ENCODE assay signal across 10 mouse cellular contexts in the genomic region with DNA sequence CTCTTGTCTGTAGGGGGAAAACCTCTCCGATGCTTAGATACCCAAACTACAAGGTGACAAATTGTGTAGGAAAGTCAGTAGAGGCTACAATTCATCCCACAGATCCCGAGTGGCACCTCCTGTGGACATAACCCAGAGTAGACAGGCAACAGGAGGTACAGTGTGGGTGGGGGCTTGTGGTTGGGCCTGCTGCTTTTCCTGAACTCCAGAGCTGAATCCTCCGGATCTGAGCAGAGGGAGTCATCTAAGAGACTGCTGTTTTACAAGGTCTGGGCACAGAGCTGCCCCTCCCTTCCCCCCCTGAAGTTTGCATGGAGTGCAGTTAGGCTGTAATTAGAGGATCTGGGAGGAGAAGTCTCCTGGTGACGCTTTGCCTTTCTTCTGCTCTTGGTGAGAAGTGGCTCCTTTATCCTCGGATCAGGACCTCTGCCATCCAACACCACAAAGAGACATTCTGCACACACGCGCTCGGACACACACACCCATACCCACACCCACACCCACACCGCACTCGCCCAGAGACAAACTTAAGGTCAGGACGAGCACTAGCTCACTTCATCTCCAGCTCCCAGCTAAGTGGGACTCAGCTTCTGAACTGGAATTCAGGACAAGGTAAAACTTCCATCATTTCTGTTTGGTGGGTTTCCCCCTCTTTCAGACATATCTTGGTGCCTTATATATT. TPM values are rescaled to one million over a fixed set of nuclear protein-coding genes. Genes with fewer than 3 reads are reported as not detected.
DNase-seq lines count a peak whose midpoint lies in the region; ATAC-seq and TF ChIP-seq lines count a peak whose summit lies in the region.
"Had no signal": no experiment of that assay in that cellular context is flagged by ENCODE, and none has a peak within 500 bp of the region (broad histone marks: within the 10 kb centered on the region; RNA-seq: fewer than 3 reads in every experiment).

No protein-coding gene starts in this region.

- peak overlapping the region; percentile 34 for H3K4me3 ChIP-seq in hindbrain, embryonic 10.5 days
- no peak overlapping the region for H3K4me3 ChIP-seq in hindbrain, embryonic 16.5 days (ENCODE audit: low read length)
- no peak overlapping the region for H3K4me3 ChIP-seq in midbrain, postnatal 0 days (ENCODE audit: low read depth, low read length)
- no peak overlapping the region for H3K4me3 ChIP-seq in midbrain, embryonic 14.5 days (replicated peaks; ENCODE audit: low read depth, low read length)
- no peak overlapping the region for H3K4me3 ChIP-seq in intestine, embryonic 15.5 days (replicated peaks)

- no peaks in the 10 kb centered on the region for H3K36me3 ChIP-seq in hindbrain, embryonic 10.5 days
- H3K36me3 ChIP-seq in hindbrain, embryonic 16.5 days (ENCODE audit: control insufficient read depth, insufficient read depth, low read length): no peaks in the 10 kb centered on the region
- no peaks in the 10 kb centered on the region for H3K36me3 ChIP-seq in midbrain, postnatal 0 days (ENCODE audit: insufficient read depth, low read length)
- no peaks in the 10 kb centered on the region for H3K36me3 ChIP-seq in midbrain, embryonic 14.5 days (ENCODE audit: control insufficient read depth, insufficient read depth, low read length)
- H3K36me3 ChIP-seq in intestine, embryonic 15.5 days: no peaks in the 10 kb centered on the region

- peak; percentile 49 for DNase-seq in hindbrain, embryonic 10.5 days (ENCODE audit: low spot score)
- no peak for DNase-seq in midbrain, postnatal 0 days (ENCODE audit: low spot score)
- no peak for DNase-seq in midbrain, embryonic 14.5 days
- DNase-seq in yolk sac, embryonic 10.5 days (ENCODE audit: low spot score): peak; percentile 54
- no peak for DNase-seq in testis, postnatal 14 days (ENCODE audit: low spot score)
- DNase-seq in gastrocnemius, adult 18-20 months (ENCODE audit: low spot score): no peak
- DNase-seq: cerebellum, postnatal 14 days; right cerebral cortex, postnatal 14 days had no signal

- no peak for ATAC-seq in hindbrain, embryonic 16.5 days
- ATAC-seq in midbrain, postnatal 0 days (ENCODE audit: low FRiP score): no peak
- no peak for ATAC-seq in midbrain, embryonic 14.5 days (ENCODE audit: low FRiP score, low TSS enrichment)
- ATAC-seq in intestine, embryonic 15.5 days: no peak

- H3K27me3 ChIP-seq in hindbrain, embryonic 10.5 days (ENCODE audit: insufficient read depth, poor library complexity, severe bottlenecking): no peaks in the 10 kb centered on the region; the same call in 1 of the 2 replicates
- no peaks in the 10 kb centered on the region for H3K27me3 ChIP-seq in hindbrain, embryonic 16.5 days (replicated peaks; ENCODE audit: control insufficient read depth, insufficient read depth, low read length)
- H3K27me3 ChIP-seq in midbrain, postnatal 0 days (ENCODE audit: insufficient read depth, low read length): no peaks in the 10 kb centered on the region
- H3K27me3 ChIP-seq in midbrain, embryonic 14.5 days (ENCODE audit: control insufficient read depth, insufficient read depth, low read length): no peaks in the 10 kb centered on the region
- H3K27me3 ChIP-seq in intestine, embryonic 15.5 days (replicated peaks): no peaks in the 10 kb centered on the region

- H3K9ac ChIP-seq in hindbrain, embryonic 16.5 days (ENCODE audit: low read depth, low read length): no peak overlapping the region
- no peak overlapping the region for H3K9ac ChIP-seq in midbrain, postnatal 0 days (replicated peaks; ENCODE audit: low read length, poor library complexity, severe bottlenecking)
- H3K9ac ChIP-seq in midbrain, embryonic 14.5 days (replicated peaks; ENCODE audit: low read length): no peak overlapping the region
- H3K9ac ChIP-seq in intestine, embryonic 15.5 days: no peak overlapping the region

- peak overlapping the region; percentile 46 for H3K27ac ChIP-seq in hindbrain, embryonic 10.5 days
- no peak overlapping the region for H3K27ac ChIP-seq in hindbrain, embryonic 16.5 days (ENCODE audit: low read depth, low read length)
- H3K27ac ChIP-seq in midbrain, postnatal 0 days (ENCODE audit: low read depth, low read length): no peak overlapping the region
- H3K27ac ChIP-seq in midbrain, embryonic 14.5 days (replicated peaks; ENCODE audit: low read depth, low read length): no peak overlapping the region
- H3K27ac ChIP-seq in intestine, embryonic 15.5 days: no peak overlapping the region

- H3K4me1 ChIP-seq in hindbrain, embryonic 10.5 days (replicated peaks): peaks cover 21% of the 10 kb centered on the region
- no peaks in the 10 kb centered on the region; the same call in 1 of the 2 replicates for H3K4me1 ChIP-seq in hindbrain, embryonic 16.5 days (ENCODE audit: control insufficient read depth, insufficient read depth, low read depth, low read length)
- no peaks in the 10 kb centered on the region for H3K4me1 ChIP-seq in midbrain, postnatal 0 days (ENCODE audit: insufficient read depth, low read length)
- no peaks in the 10 kb centered on the region for H3K4me1 ChIP-seq in midbrain, embryonic 14.5 days (ENCODE audit: control insufficient read depth, insufficient read depth, low read length)
- H3K4me1 ChIP-seq in intestine, embryonic 15.5 days (replicated peaks): 0 out of 2 replicates have a peak, but pooled peaks cover 2% of the 10 kb centered on the region

- TF ChIP-seq CTCF in midbrain, postnatal 0 days (IDR thresholded peaks at IDR 0.05): no peak

- no peaks in the 10 kb centered on the region for H3K9me3 ChIP-seq in hindbrain, embryonic 10.5 days
- no peaks in the 10 kb centered on the region for H3K9me3 ChIP-seq in hindbrain, embryonic 16.5 days (ENCODE audit: control insufficient read depth, low read length)
- no peaks in the 10 kb centered on the region for H3K9me3 ChIP-seq in midbrain, postnatal 0 days (ENCODE audit: low read length)
- no peaks in the 10 kb centered on the region for H3K9me3 ChIP-seq in midbrain, embryonic 14.5 days (ENCODE audit: control insufficient read depth, low read length)
- H3K9me3 ChIP-seq in intestine, embryonic 15.5 days: no peaks in the 10 kb centered on the region

- WGBS in hindbrain, embryonic 10.5 days: 26% methylated on average over 11 of the region's 11 CpGs
- 45% methylated on average over 11 of the region's 11 CpGs for WGBS in hindbrain, embryonic 16.5 days
- WGBS in midbrain, postnatal 0 days: 47% methylated on average over 11 of the region's 11 CpGs
- WGBS in midbrain, embryonic 14.5 days: 48% methylated on average over 11 of the region's 11 CpGs
- 48% methylated on average over 11 of the region's 11 CpGs for WGBS in intestine, embryonic 15.5 days

- H3K4me2 ChIP-seq in hindbrain, embryonic 16.5 days (ENCODE audit: low read length): no peak overlapping the region
- 0 out of 2 replicates have a peak overlapping the region, but pooled peaks have one; percentile 9 for H3K4me2 ChIP-seq in midbrain, postnatal 0 days (ENCODE audit: low read depth, low read length, poor library complexity, severe bottlenecking)
- no peak overlapping the region for H3K4me2 ChIP-seq in midbrain, embryonic 14.5 days (ENCODE audit: low read length)
- 0 out of 2 replicates have a peak overlapping the region, but pooled peaks have one; percentile 96 for H3K4me2 ChIP-seq in intestine, embryonic 15.5 days (replicated peaks)

RNA-seq across cellular contexts. Expression of a gene that starts 0.8 kb away (rescaled TPM):
- 16.9 and 22.7 TPM in 2 replicates for polyA plus RNA-seq in hindbrain, embryonic 10.5 days (2016; fragmentation: Nextera tagmentation; extraction: Ambion mirVana)
- 1.3 and 2.0 TPM in 2 replicates for polyA plus RNA-seq in hindbrain, embryonic 16.5 days (2015; fragmentation: Nextera tagmentation; extraction: Ambion mirVana)
- 1.2 and 2.3 TPM in 2 replicates for total RNA-seq in midbrain, postnatal 0 days (2014; rRNA removed)
- 1.1 and 1.6 TPM in 2 replicates for polyA plus RNA-seq in midbrain, postnatal 0 days (2015; fragmentation: Nextera tagmentation; extraction: Ambion mirVana)
- polyA plus RNA-seq in midbrain, embryonic 14.5 days (2014; fragmentation: Nextera tagmentation; extraction: Ambion mirVana): 0.24 and 0.29 TPM in 2 replicates
- polyA plus RNA-seq in intestine, embryonic 15.5 days (2015; fragmentation: Nextera tagmentation; extraction: Ambion mirVana): 4.1 and 4.8 TPM in 2 replicates
- not detected for total RNA-seq in gastrocnemius, adult 18-20 months (2021)

Comparison
In these comparisons a context has a peak if more than half of its experiments do, and no peak if none do; other contexts are left out.
1. H3K4me2 ChIP-seq: peak in midbrain, postnatal 0 days (single experiment) and intestine, embryonic 15.5 days (single experiment); none in hindbrain, embryonic 16.5 days (single experiment) and midbrain, embryonic 14.5 days (single experiment).
2. DNase-seq: peak in hindbrain, embryonic 10.5 days (single experiment) and yolk sac, embryonic 10.5 days (single experiment); none in midbrain, postnatal 0 days (single experiment), midbrain, embryonic 14.5 days (single experiment), testis, postnatal 14 days (single experiment) and gastrocnemius, adult 18-20 months (single experiment).